In the genomic region with DNA sequence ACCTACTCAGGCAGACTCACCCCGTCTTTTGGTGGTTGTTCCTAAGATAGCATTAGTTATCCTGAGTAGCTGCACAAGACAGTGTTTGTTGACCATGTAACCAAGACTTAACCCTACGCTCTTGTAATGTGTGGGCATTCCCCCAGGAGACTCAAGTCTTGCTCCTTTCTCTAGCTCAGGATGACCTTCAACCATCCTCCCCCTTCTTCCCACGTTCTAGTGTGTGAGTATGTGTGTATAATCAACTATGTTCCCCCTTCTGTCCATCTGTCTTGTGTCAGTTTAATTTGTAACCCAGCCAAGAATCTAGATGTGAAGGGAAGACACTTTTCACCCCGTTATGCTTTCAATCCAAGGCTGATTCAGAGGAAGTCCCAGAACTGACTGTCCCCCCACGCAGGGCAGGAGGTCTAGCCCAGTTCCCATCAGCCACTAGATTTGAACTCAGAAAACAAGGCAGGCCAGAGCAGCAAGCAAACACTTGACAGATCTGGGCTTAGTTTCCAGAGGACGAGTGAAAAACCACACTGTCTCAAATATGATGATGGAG, we compare ENCODE assay signal across 16 mouse cellular contexts. TPM values are rescaled to one million over a fixed set of nuclear protein-coding genes. Genes with fewer than 3 reads are reported as not detected.
DNase-seq lines count a peak whose midpoint lies in the region; ATAC-seq and TF ChIP-seq lines count a peak whose summit lies in the region.
"Had no signal": no experiment of that assay in that cellular context is flagged by ENCODE, and none has a peak within 500 bp of the region (broad histone marks: within the 10 kb centered on the region; RNA-seq: fewer than 3 reads in every experiment).

No protein-coding gene starts in this region.

- ATAC-seq in intestine, embryonic 14.5 days (replicated peaks; ENCODE audit: low FRiP score, low TSS enrichment, low read depth), result no peak
- ATAC-seq in kidney, postnatal 0 days (replicated peaks; ENCODE audit: low FRiP score, low read depth), result no peak
- no peak for ATAC-seq in forebrain, embryonic 13.5 days
- ATAC-seq: forebrain, embryonic 14.5 days had no signal

- H3K27ac ChIP-seq in intestine, embryonic 14.5 days (ENCODE audit: low read depth), result peak overlapping the region; percentile 76
- H3K27ac ChIP-seq in kidney, postnatal 0 days, result peak overlapping the region; percentile 51
- H3K27ac ChIP-seq in forebrain, embryonic 13.5 days, result no peak overlapping the region
- H3K27ac ChIP-seq: heart, adult 2 months; hindbrain, embryonic 13.5 days; limb, embryonic 12.5 days had no signal

- H3K4me1 ChIP-seq in intestine, embryonic 14.5 days (replicated peaks; ENCODE audit: control insufficient read depth, insufficient read depth, low read length), result peaks cover 67% of the 10 kb centered on the region
- peaks cover 26% of the 10 kb centered on the region for H3K4me1 ChIP-seq in kidney, postnatal 0 days (replicated peaks; ENCODE audit: insufficient read depth, low read length)
- H3K4me1 ChIP-seq in forebrain, embryonic 13.5 days, result peaks cover 33% of the 10 kb centered on the region

- H3K4me2 ChIP-seq in intestine, embryonic 14.5 days (ENCODE audit: low read length), result no peak overlapping the region
- no peak overlapping the region for H3K4me2 ChIP-seq in kidney, postnatal 0 days (ENCODE audit: low read length)
- no peak overlapping the region for H3K4me2 ChIP-seq in forebrain, embryonic 13.5 days
- H3K4me2 ChIP-seq: hindbrain, embryonic 13.5 days; limb, embryonic 12.5 days had no signal

- no peaks in the 10 kb centered on the region for H3K9me3 ChIP-seq in intestine, embryonic 14.5 days (ENCODE audit: control insufficient read depth, low read length)
- no peaks in the 10 kb centered on the region for H3K9me3 ChIP-seq in kidney, postnatal 0 days (replicated peaks; ENCODE audit: low read length)
- H3K9me3 ChIP-seq in forebrain, embryonic 13.5 days (replicated peaks), result no peaks in the 10 kb centered on the region
- H3K9me3 ChIP-seq: hindbrain, embryonic 13.5 days; limb, embryonic 12.5 days had no signal

- H3K36me3 ChIP-seq in intestine, embryonic 14.5 days (ENCODE audit: control insufficient read depth, insufficient read depth, low read length), result no peaks in the 10 kb centered on the region
- H3K36me3 ChIP-seq in kidney, postnatal 0 days (ENCODE audit: insufficient read depth, low read length), result no peaks in the 10 kb centered on the region
- H3K36me3 ChIP-seq in forebrain, embryonic 13.5 days (ENCODE audit: poor library complexity, severe bottlenecking), result no peaks in the 10 kb centered on the region
- H3K36me3 ChIP-seq: limb, embryonic 12.5 days had no signal

- WGBS in intestine, embryonic 14.5 days, result 27% methylated on average over 6 of the region's 6 CpGs
- WGBS in kidney, postnatal 0 days, result 39% methylated on average over 6 of the region's 6 CpGs
- 79% methylated on average over 6 of the region's 6 CpGs for WGBS in forebrain, embryonic 13.5 days

- no peak overlapping the region for H3K9ac ChIP-seq in intestine, embryonic 14.5 days (ENCODE audit: low read length)
- H3K9ac ChIP-seq in kidney, postnatal 0 days (ENCODE audit: low read depth, low read length), result no peak overlapping the region
- H3K9ac ChIP-seq in forebrain, embryonic 13.5 days, result no peak overlapping the region
- H3K9ac ChIP-seq: hindbrain, embryonic 13.5 days; limb, embryonic 12.5 days had no signal

- H3K27me3 ChIP-seq in intestine, embryonic 14.5 days (replicated peaks; ENCODE audit: control insufficient read depth, insufficient read depth, low read length), result no peaks in the 10 kb centered on the region
- no peaks in the 10 kb centered on the region for H3K27me3 ChIP-seq in kidney, postnatal 0 days (ENCODE audit: insufficient read depth, low read length)
- no peaks in the 10 kb centered on the region for H3K27me3 ChIP-seq in forebrain, embryonic 13.5 days
- H3K27me3 ChIP-seq: hindbrain, embryonic 13.5 days; limb, embryonic 12.5 days had no signal

- DNase-seq in heart, adult 11 months, result peak; percentile 89
- no peak for DNase-seq in heart, postnatal 4 days
- no peak for DNase-seq in intestine, embryonic 14.5 days (ENCODE audit: low spot score)
- DNase-seq in kidney, postnatal 0 days (ENCODE audit: low spot score), result peak; percentile 42
- DNase-seq in lung, postnatal 10 days, result peak; percentile 47
- DNase-seq in adrenal gland, postnatal 25 days, result no peak
- no peak for DNase-seq in frontal cortex, postnatal 10 days (ENCODE audit: low spot score in 2 of 2)
- DNase-seq: cerebellum, adult 9-11 months; embryo, embryonic 11 days; heart, adult 2 months; midbrain, embryonic 14.5 days; thymus, postnatal 14 days had no signal

- no peak overlapping the region for H3K4me3 ChIP-seq in intestine, embryonic 14.5 days (ENCODE audit: low read depth, low read length)
- no peak overlapping the region for H3K4me3 ChIP-seq in kidney, postnatal 0 days (replicated peaks; ENCODE audit: low read depth, low read length)
- no peak overlapping the region for H3K4me3 ChIP-seq in forebrain, embryonic 13.5 days
- H3K4me3 ChIP-seq: heart, adult 2 months; hindbrain, embryonic 13.5 days; limb, embryonic 12.5 days had no signal

- no peak for TF ChIP-seq CTCF in kidney, postnatal 0 days (IDR thresholded peaks at IDR 0.05; ENCODE audit: low read depth)

RNA-seq across cellular contexts. Expression of a gene that starts 9.2 kb away (rescaled TPM):
- 10 to 100 TPM; 12.5 to 12.7 TPM for total RNA-seq in heart, postnatal 4 days (2021)
- polyA plus RNA-seq in intestine, embryonic 14.5 days (2014; fragmentation: Nextera tagmentation; extraction: Ambion mirVana), result 29.1 and 32.1 TPM in 2 replicates
- polyA plus RNA-seq in kidney, postnatal 0 days (2015; fragmentation: Nextera tagmentation; extraction: Ambion mirVana), result 8.6 and 10.8 TPM in 2 replicates
- 33.6 and 41.1 TPM in 2 replicates for total RNA-seq in adrenal gland, postnatal 25 days (2021)
- polyA plus RNA-seq in forebrain, embryonic 13.5 days (2015; fragmentation: Nextera tagmentation; extraction: Ambion mirVana), result 13.6 and 14.7 TPM in 2 replicates

Comparison
In these comparisons a context has a peak if more than half of its experiments do, and no peak if none do; other contexts are left out.
1. DNase-seq: peak in heart, adult 11 months (single experiment), kidney, postnatal 0 days (single experiment) and lung, postnatal 10 days (single experiment); none in heart, postnatal 4 days (single experiment), intestine, embryonic 14.5 days (single experiment), adrenal gland, postnatal 25 days (single experiment) and frontal cortex, postnatal 10 days (0 of 2).